Mouse (Mus musculus): Measurements from ENCODE around the gene Pwp2. TPM values are rescaled to one million over a fixed set of nuclear protein-coding genes. Genes with fewer than 3 reads are reported as not detected.

Pwp2 gene
- polyA plus RNA-seq, 2 experiments: 15.8 to 16.9 TPM

- Histone ChIP-seq H3K4me2 (replicated peaks; ENCODE audit: low read depth, low read length, severe bottlenecking) (no peak overlapping the region), H3K36me3 (ENCODE audit: control insufficient read depth, insufficient read depth, low read length) (no peaks in the 10 kb centered on the region), H3K9ac (ENCODE audit: low read depth, low read length, severe bottlenecking) (no peak overlapping the region), H3K9me3 (ENCODE audit: control insufficient read depth, low read length) (no peaks in the 10 kb centered on the region), H3K4me3 (replicated peaks; ENCODE audit: low read length) (no peak overlapping the region), H3K4me1 (ENCODE audit: control insufficient read depth, insufficient read depth, low read length) (peaks cover 9% of the 10 kb centered on the region; the same call in 1 of the 2 replicates), H3K27ac (replicated peaks; ENCODE audit: low read depth, low read length) (no peak overlapping the region), H3K27me3 (ENCODE audit: control insufficient read depth, insufficient read depth, low read length) (no peaks in the 10 kb centered on the region)
- no peak for TF ChIP-seq POLR2A (IDR thresholded peaks at IDR 0.05; ENCODE audit: borderline replicate concordance, extremely low read depth, insufficient read depth, insufficient read length)
- no peak for ATAC-seq (ENCODE audit: low FRiP score, low read depth)
- DNase-seq (ENCODE audit: low spot score): no peak
- 46% methylated on average over 8 of the region's 8 CpGs for WGBS
These were observed 41.0 kb downstream of the Pwp2 start for GRCm38 (mm10) chr10:78143727-78144505.

GRCm38 (mm10) chr10:78140843-78141242, 44.1 kb downstream of the Pwp2 start:
- TF ChIP-seq POLR2A (IDR thresholded peaks at IDR 0.05; ENCODE audit: borderline replicate concordance, extremely low read depth, insufficient read depth, insufficient read length): no peak
- ATAC-seq (ENCODE audit: low FRiP score, low read depth): no peak
- no peak for DNase-seq (ENCODE audit: low spot score)
- H3K9me3 ChIP-seq (ENCODE audit: control insufficient read depth, low read length): no peaks in the 10 kb centered on the region
- WGBS: 72% methylated on average over 3 of the region's 3 CpGs
- peaks cover 11% of the 10 kb centered on the region; the same call in 1 of the 2 replicates for H3K4me1 ChIP-seq (ENCODE audit: control insufficient read depth, insufficient read depth, low read length)
- no peak overlapping the region for H3K27ac ChIP-seq (replicated peaks; ENCODE audit: low read depth, low read length)
- no peak overlapping the region for H3K4me3 ChIP-seq (replicated peaks; ENCODE audit: low read length)
- no peaks in the 10 kb centered on the region for H3K27me3 ChIP-seq (ENCODE audit: control insufficient read depth, insufficient read depth, low read length)
- H3K9ac ChIP-seq (ENCODE audit: low read depth, low read length, severe bottlenecking): no peak overlapping the region
- H3K36me3 ChIP-seq (ENCODE audit: control insufficient read depth, insufficient read depth, low read length): no peaks in the 10 kb centered on the region
- H3K4me2 ChIP-seq (replicated peaks; ENCODE audit: low read depth, low read length, severe bottlenecking): no peak overlapping the region

GRCm38 (mm10) chr10:78140251-78140600, 44.7 kb downstream of the Pwp2 start:
- no peaks in the 10 kb centered on the region for H3K36me3 ChIP-seq (ENCODE audit: control insufficient read depth, insufficient read depth, low read length)
- DNase-seq (ENCODE audit: low spot score) (no peak), ATAC-seq (ENCODE audit: low FRiP score, low read depth) (no peak)
- H3K4me3 ChIP-seq (replicated peaks; ENCODE audit: low read length): no peak overlapping the region
- 82% methylated on average over 1 of the region's 1 CpGs for WGBS
- no peak overlapping the region for H3K27ac ChIP-seq (replicated peaks; ENCODE audit: low read depth, low read length)
- H3K4me1 ChIP-seq (ENCODE audit: control insufficient read depth, insufficient read depth, low read length): peaks cover 14% of the 10 kb centered on the region; the same call in 1 of the 2 replicates
- H3K9me3 ChIP-seq (ENCODE audit: control insufficient read depth, low read length): no peaks in the 10 kb centered on the region
- no peak for TF ChIP-seq POLR2A (IDR thresholded peaks at IDR 0.05; ENCODE audit: borderline replicate concordance, extremely low read depth, insufficient read depth, insufficient read length)
- H3K9ac ChIP-seq (ENCODE audit: low read depth, low read length, severe bottlenecking): no peak overlapping the region
- no peak overlapping the region for H3K4me2 ChIP-seq (replicated peaks; ENCODE audit: low read depth, low read length, severe bottlenecking)
- no peaks in the 10 kb centered on the region for H3K27me3 ChIP-seq (ENCODE audit: control insufficient read depth, insufficient read depth, low read length)

- H3K4me3 ChIP-seq (replicated peaks; ENCODE audit: low read length): no peak overlapping the region
- TF ChIP-seq POLR2A (IDR thresholded peaks at IDR 0.05; ENCODE audit: borderline replicate concordance, extremely low read depth, insufficient read depth, insufficient read length): no peak
- H3K9ac ChIP-seq (ENCODE audit: low read depth, low read length, severe bottlenecking): no peak overlapping the region; the same call in 1 of the 2 replicates
- peak overlapping the region; percentile 77 for H3K27ac ChIP-seq (replicated peaks; ENCODE audit: low read depth, low read length)
- H3K36me3 ChIP-seq (ENCODE audit: control insufficient read depth, insufficient read depth, low read length): no peaks in the 10 kb centered on the region
- WGBS: 68% methylated on average over 11 of the region's 11 CpGs
- no peaks in the 10 kb centered on the region for H3K27me3 ChIP-seq (ENCODE audit: control insufficient read depth, insufficient read depth, low read length)
- ATAC-seq (ENCODE audit: low FRiP score, low read depth) (no peak), DNase-seq (ENCODE audit: low spot score) (no peak)
- peaks cover 19% of the 10 kb centered on the region for H3K4me1 ChIP-seq (ENCODE audit: control insufficient read depth, insufficient read depth, low read length)
- H3K4me2 ChIP-seq (replicated peaks; ENCODE audit: low read depth, low read length, severe bottlenecking): no peak overlapping the region
- H3K9me3 ChIP-seq (ENCODE audit: control insufficient read depth, low read length): no peaks in the 10 kb centered on the region
These were observed 45.2 kb downstream of the Pwp2 start for GRCm38 (mm10) chr10:78139572-78140250.

- Histone ChIP-seq H3K4me1 (ENCODE audit: control insufficient read depth, insufficient read depth, low read length) (peaks cover 23% of the 10 kb centered on the region), H3K36me3 (ENCODE audit: control insufficient read depth, insufficient read depth, low read length) (no peaks in the 10 kb centered on the region), H3K4me3 (replicated peaks; ENCODE audit: low read length) (no peak overlapping the region), H3K9me3 (ENCODE audit: control insufficient read depth, low read length) (no peaks in the 10 kb centered on the region), H3K9ac (ENCODE audit: low read depth, low read length, severe bottlenecking) (peak overlapping the region; percentile 12; the same call in 1 of the 2 replicates), H3K27ac (replicated peaks; ENCODE audit: low read depth, low read length) (peak overlapping the region; percentile 77), H3K4me2 (replicated peaks; ENCODE audit: low read depth, low read length, severe bottlenecking) (no peak overlapping the region; the same call in 1 of the 2 replicates), H3K27me3 (ENCODE audit: control insufficient read depth, insufficient read depth, low read length) (no peaks in the 10 kb centered on the region)
- peak; percentile 82 for ATAC-seq (ENCODE audit: low FRiP score, low read depth)
- TF ChIP-seq POLR2A (IDR thresholded peaks at IDR 0.05; ENCODE audit: borderline replicate concordance, extremely low read depth, insufficient read depth, insufficient read length): no peak
- peak; percentile 72 for DNase-seq (ENCODE audit: low spot score)
- WGBS: 26% methylated on average over 14 of the region's 14 CpGs
These were observed 46.0 kb downstream of the Pwp2 start for GRCm38 (mm10) chr10:78138812-78139523.

Data from limb, embryonic 14.5 days (tissue).